Mouse (Mus musculus) leukemia stem cell, adult 10-12 weeks (primary cell): ENCODE measurements around the gene Pik3r1. TPM values are rescaled to one million over a fixed set of nuclear protein-coding genes. Genes with fewer than 3 reads are reported as not detected.

Experiments
- polyA plus RNA-seq: library from polyadenylated mRNA; stranded (reverse); fragments of >175 nt; gene quantifications from 2 replicates; pipeline ENCODE4 v1.2.3, GENCODE M21; 2012; ENCODE audit warnings: low replicate concordance

Pik3r1 gene
- polyA plus RNA-seq = 6.9 and 8.1 TPM in 2 replicates

DNA sequence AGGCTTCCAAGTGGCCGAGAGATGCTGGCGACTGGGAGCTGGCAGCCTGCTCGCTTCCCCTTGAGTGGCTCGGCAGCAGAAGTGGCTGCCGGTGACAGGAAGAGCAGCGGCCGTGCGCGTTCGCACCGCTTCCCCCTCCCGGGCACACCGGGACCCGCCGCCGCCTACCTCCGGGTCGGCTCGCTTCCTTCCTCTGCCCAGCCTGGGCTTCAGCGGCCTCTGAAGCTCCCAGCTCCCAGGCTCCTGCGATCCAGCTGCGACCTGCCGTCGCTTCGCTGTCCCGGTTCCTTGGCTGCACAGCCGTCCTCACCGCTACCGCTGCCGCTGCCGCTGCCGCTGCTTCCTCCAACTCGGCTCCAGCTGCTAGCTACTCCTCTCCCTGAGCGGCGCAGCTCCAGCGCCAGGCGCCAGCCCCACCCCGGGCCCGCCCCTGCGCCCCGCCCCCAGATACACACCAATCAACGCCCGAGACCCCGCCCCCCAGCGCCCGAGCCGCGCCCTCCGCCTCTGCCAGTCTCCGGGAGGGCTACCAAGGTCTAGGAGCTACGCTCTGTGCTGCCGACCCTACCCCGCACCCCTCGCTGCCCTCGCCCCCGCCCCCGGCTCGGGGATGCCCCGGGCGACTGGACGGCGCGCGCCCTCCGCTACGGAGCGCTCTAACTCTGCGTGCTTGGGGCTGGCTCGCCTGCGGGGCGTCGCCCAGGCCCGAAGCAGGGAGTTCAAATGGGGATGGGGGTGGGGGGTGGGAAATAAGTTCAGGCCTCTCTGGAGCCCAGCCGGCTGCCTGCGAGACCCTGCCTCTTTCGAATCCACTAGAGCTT is at the start of gene Pik3r1:
Gene Pik3r1, minus strand, starts transcription at position 409 of the 821 bp plus-strand sequence.

